Mouse (Mus musculus): Measurements from ENCODE around the gene Evpl.

DNA sequence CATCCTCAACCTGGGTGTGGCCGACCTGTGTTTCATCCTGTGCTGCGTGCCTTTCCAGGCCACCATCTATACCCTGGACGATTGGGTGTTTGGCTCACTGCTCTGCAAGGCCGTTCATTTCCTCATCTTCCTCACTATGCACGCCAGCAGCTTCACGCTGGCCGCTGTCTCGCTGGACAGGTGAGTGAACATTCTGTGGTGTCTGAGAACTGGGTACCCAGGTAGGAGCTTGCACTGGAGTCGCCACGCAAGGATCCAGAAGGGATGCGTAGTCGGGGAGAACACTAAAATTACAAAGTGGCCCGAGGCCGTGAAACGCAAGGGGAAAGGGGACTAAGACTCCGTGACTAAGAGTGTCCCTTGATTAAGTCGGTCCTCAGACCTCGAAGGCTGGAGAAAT is 43.8 kb upstream of the Evpl start:
- TF ChIP-seq POLR2A (IDR thresholded peaks at IDR 0.05; ENCODE audit: borderline replicate concordance, extremely low read depth, insufficient read depth, insufficient read length, poor library complexity, severe bottlenecking) (no peak), CTCF (IDR thresholded peaks at IDR 0.05; ENCODE audit: borderline replicate concordance, extremely low read depth, insufficient read depth, insufficient read length) (no peak)
